Mouse (Mus musculus): ENCODE measurements around the gene Polr2i. TPM values are rescaled to one million over a fixed set of nuclear protein-coding genes. Genes with fewer than 3 reads are reported as not detected.
"Not testable (repeated sequence)": the region's sequence is repeated elsewhere in the genome, so short reads cannot be mapped to it uniquely, and the experiment has no call there.

The Polr2i gene
- total RNA-seq, 1 experiment, result 209 TPM

- Histone ChIP-seq H3K27ac (ENCODE audit: insufficient read depth, low read depth, low read length, poor library complexity, severe bottlenecking) (peak overlapping the region; percentile 78), H3K4me3 (ENCODE audit: insufficient read depth in 1 of 2, low read depth in 1 of 2, low read length in 2 of 2, poor library complexity in 1 of 2, severe bottlenecking in 1 of 2) (peak overlapping the region in 1 of 2 experiments; percentile 11; a peak in 1 of 4 replicates), H3K9ac (ENCODE audit: insufficient read depth, low read depth, low read length, poor library complexity, severe bottlenecking) (peak overlapping the region; percentile 33; the same call in 1 of the 2 replicates), H3K4me1 (ENCODE audit: control insufficient read depth in 2 of 2, insufficient read depth in 2 of 2, low read length in 2 of 2, poor library complexity in 1 of 2) (peaks cover 8 to 29% of the 10 kb centered on the region in 2 experiments), H3K9me3 (ENCODE audit: control insufficient read depth, insufficient read depth, low read depth, low read length) (no peaks in the 10 kb centered on the region), H3K36me3 (ENCODE audit: control insufficient read depth, insufficient read depth, low read length, poor library complexity, severe bottlenecking) (no peaks in the 10 kb centered on the region)
- DNase-seq (ENCODE audit: low read depth, low spot score), result no peak
- TF ChIP-seq ZC3H11A (IDR thresholded peaks at IDR 0.05; ENCODE audit: borderline replicate concordance, low read depth, low read length) (no peak), ZNF384 (IDR thresholded peaks at IDR 0.05; ENCODE audit: low read depth, low read length) (no peak), HCFC1 (IDR thresholded peaks at IDR 0.05; ENCODE audit: borderline replicate concordance, insufficient read depth, low read length) (no peak)
- in situ Hi-C loops (cut with MboI; ENCODE audit: low sequenced_read_pairs in 2 of 2, unreplicated experiment in 2 of 2), result no loop called here
Measured at GRCm38 (mm10) chr7:30200200-30200599, 31.5 kb upstream of the Polr2i start.

GRCm38 (mm10) chr7:30200661-30201060 is 31.1 kb upstream of the Polr2i start:
- in situ Hi-C loops (cut with MboI; ENCODE audit: low sequenced_read_pairs in 2 of 2, unreplicated experiment in 2 of 2); H3K9me3 ChIP-seq (ENCODE audit: control insufficient read depth, insufficient read depth, low read depth, low read length); H3K36me3 ChIP-seq (ENCODE audit: control insufficient read depth, insufficient read depth, low read length, poor library complexity, severe bottlenecking); H3K9ac ChIP-seq (ENCODE audit: insufficient read depth, low read depth, low read length, poor library complexity, severe bottlenecking); DNase-seq (ENCODE audit: low read depth, low spot score); H3K4me3 ChIP-seq (ENCODE audit: insufficient read depth in 1 of 2, low read depth in 1 of 2, low read length in 2 of 2, poor library complexity in 1 of 2, severe bottlenecking in 1 of 2); H3K27ac ChIP-seq (ENCODE audit: insufficient read depth, low read depth, low read length, poor library complexity, severe bottlenecking): not testable (repeated sequence)
- peak; percentile 63 for TF ChIP-seq MAFK (IDR thresholded peaks at IDR 0.05; ENCODE audit: insufficient read depth, low read depth, low read length)
- H3K4me1 ChIP-seq (ENCODE audit: control insufficient read depth in 2 of 2, insufficient read depth in 2 of 2, low read length in 2 of 2, poor library complexity in 1 of 2), result peaks cover 6 to 29% of the 10 kb centered on the region in 2 experiments

- no peak overlapping the region for H3K27ac ChIP-seq (ENCODE audit: insufficient read depth, low read depth, low read length, poor library complexity, severe bottlenecking)
- peaks cover 3 to 16% of the 10 kb centered on the region in 2 experiments; a peak in 3 of 4 replicates for H3K4me1 ChIP-seq (ENCODE audit: control insufficient read depth in 2 of 2, insufficient read depth in 2 of 2, low read length in 2 of 2, poor library complexity in 1 of 2)
- in situ Hi-C loops (cut with MboI; ENCODE audit: low sequenced_read_pairs in 2 of 2, unreplicated experiment in 2 of 2), result no loop called here
- peak overlapping the region; percentile 31; the same call in 1 of the 2 replicates for H3K9ac ChIP-seq (ENCODE audit: insufficient read depth, low read depth, low read length, poor library complexity, severe bottlenecking)
- no peaks in the 10 kb centered on the region for H3K36me3 ChIP-seq (ENCODE audit: control insufficient read depth, insufficient read depth, low read length, poor library complexity, severe bottlenecking)
- DNase-seq (ENCODE audit: low read depth, low spot score), result no peak
- no peak overlapping the region for H3K4me3 ChIP-seq (ENCODE audit: insufficient read depth in 1 of 2, low read depth in 1 of 2, low read length in 2 of 2, poor library complexity in 1 of 2, severe bottlenecking in 1 of 2)
- H3K9me3 ChIP-seq (ENCODE audit: control insufficient read depth, insufficient read depth, low read depth, low read length), result no peaks in the 10 kb centered on the region
- no peak for TF ChIP-seq ZC3H11A (IDR thresholded peaks at IDR 0.05; ENCODE audit: borderline replicate concordance, low read depth, low read length)
- TF ChIP-seq CHD2 (IDR thresholded peaks at IDR 0.05; ENCODE audit: low read depth, low read length), result no peak
- no peak for TF ChIP-seq HCFC1 (IDR thresholded peaks at IDR 0.05; ENCODE audit: borderline replicate concordance, insufficient read depth, low read length)
- TF ChIP-seq ZNF384 (IDR thresholded peaks at IDR 0.05; ENCODE audit: low read depth, low read length), result no peak
- no peak for TF ChIP-seq MAFK (IDR thresholded peaks at IDR 0.05; ENCODE audit: insufficient read depth, low read depth, low read length)
Measured at GRCm38 (mm10) chr7:30202895-30203690, 28.7 kb upstream of the Polr2i start.

GRCm38 (mm10) chr7:30204380-30204779 is 27.4 kb upstream of the Polr2i start:
- Histone ChIP-seq H3K9ac (ENCODE audit: insufficient read depth, low read depth, low read length, poor library complexity, severe bottlenecking) (no peak overlapping the region), H3K4me1 (ENCODE audit: control insufficient read depth in 2 of 2, insufficient read depth in 2 of 2, low read length in 2 of 2, poor library complexity in 1 of 2) (peaks cover 1 to 16% of the 10 kb centered on the region in 2 experiments; a peak in 3 of 4 replicates), H3K4me3 (ENCODE audit: insufficient read depth in 1 of 2, low read depth in 1 of 2, low read length in 2 of 2, poor library complexity in 1 of 2, severe bottlenecking in 1 of 2) (no peak overlapping the region), H3K36me3 (ENCODE audit: control insufficient read depth, insufficient read depth, low read length, poor library complexity, severe bottlenecking) (no peaks in the 10 kb centered on the region), H3K9me3 (ENCODE audit: control insufficient read depth, insufficient read depth, low read depth, low read length) (no peaks in the 10 kb centered on the region), H3K27ac (ENCODE audit: insufficient read depth, low read depth, low read length, poor library complexity, severe bottlenecking) (no peak overlapping the region; the same call in 1 of the 2 replicates)
- DNase-seq (ENCODE audit: low read depth, low spot score), result no peak
- in situ Hi-C loops (cut with MboI; ENCODE audit: low sequenced_read_pairs in 2 of 2, unreplicated experiment in 2 of 2), result no loop called here
- TF ChIP-seq ZNF384 (IDR thresholded peaks at IDR 0.05; ENCODE audit: low read depth, low read length) (no peak), HCFC1 (IDR thresholded peaks at IDR 0.05; ENCODE audit: borderline replicate concordance, insufficient read depth, low read length) (no peak), MAFK (IDR thresholded peaks at IDR 0.05; ENCODE audit: insufficient read depth, low read depth, low read length) (no peak), CHD2 (IDR thresholded peaks at IDR 0.05; ENCODE audit: low read depth, low read length) (no peak), ZC3H11A (IDR thresholded peaks at IDR 0.05; ENCODE audit: borderline replicate concordance, low read depth, low read length) (no peak)

Measured in ES-E14 (cell line).